Mouse (Mus musculus) lung, postnatal 25 days (tissue): Measurements from ENCODE around the gene Isyna1.
A peak's percentile ranks its signal among the peaks of the same experiment; 100 is the strongest.

Experiments used
- DNase-seq: peaks from one replicate; pipeline ENCODE4 v3.0.0; 2022; ENCODE audit warnings: low spot score

Gene Isyna1

GRCm38 (mm10) chr8:70593961-70594609 lies at the start of gene Isyna1:
Gene Isyna1 (plus strand): TSS chr8:70594373.
- peak; percentile 92 for DNase-seq

- DNase-seq: no peak
These were observed 47.8 kb upstream of the Isyna1 start for GRCm38 (mm10) chr8:70546412-70546811.

DNA sequence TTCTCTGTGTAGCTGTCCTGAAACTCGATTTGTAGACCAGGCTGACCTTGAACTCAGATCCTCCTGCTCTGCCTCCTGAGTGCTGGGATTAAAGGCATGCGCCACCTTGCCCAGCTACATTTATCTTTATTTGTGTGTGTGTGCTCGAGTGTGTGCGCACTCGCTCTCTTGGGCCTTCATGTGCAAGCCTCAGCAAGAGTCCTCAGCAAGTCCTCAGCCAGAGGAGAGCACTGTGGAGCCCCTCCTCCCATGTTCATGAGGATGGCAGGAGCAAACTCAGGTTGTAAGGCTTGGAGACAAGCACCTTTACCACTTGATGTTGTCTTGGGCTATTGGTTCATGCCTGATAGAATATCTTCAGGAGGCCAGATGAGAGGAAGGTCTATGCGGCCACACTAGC lies 46.4 kb upstream of the Isyna1 start:
- DNase-seq: no peak

GRCm38 (mm10) chr8:70549412-70550184 lies 44.6 kb upstream of the Isyna1 start:
- no peak for DNase-seq

DNA sequence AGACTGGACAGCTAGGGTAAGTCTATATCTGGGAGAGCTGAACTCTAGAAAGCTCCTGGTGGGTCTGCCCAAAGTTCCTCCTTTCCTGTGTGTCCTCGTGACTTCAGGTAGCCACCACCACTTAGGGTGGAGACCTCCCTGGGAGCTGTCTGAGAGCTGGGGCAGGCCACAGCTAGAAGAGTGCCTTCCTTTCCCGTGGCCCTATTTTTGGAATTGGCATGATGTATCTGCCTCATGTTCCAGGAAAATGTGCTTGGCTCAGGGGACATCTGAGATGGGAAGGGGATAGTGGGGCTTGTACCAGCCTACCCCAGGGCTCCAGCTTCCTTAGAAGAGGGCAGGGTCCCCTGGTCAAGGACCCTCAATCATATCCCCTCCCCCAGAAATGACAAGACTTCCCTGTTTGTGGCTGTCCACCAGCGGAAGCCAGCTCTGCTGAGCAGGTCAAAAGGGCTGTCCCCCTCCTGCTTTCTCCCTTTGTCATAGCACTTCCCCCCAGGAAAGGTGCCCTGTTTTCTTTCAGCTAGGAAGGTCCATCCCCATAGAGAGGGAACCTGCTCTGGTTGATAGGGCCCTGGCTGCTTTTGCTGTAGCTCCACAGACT lies 42.5 kb upstream of the Isyna1 start:
- DNase-seq: no peak

DNA sequence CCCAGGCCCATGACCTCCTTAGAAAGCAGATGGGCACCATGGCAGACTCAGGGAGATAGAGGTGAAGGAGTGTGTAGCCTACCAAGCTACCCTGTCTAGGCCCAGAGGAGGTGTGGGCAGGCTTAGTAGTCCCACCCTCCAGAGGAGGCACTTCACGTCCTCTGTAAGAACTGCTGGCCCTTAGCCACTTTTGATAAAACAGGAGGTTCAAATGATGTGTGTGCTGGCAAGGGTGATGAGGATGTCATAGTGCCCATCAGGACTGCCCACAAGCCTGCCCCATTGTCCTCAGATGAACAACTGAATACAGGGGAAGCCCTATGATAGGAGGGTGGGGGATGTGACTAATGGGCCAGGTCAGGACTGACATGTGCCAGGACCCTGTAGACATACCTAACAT lies 41.3 kb upstream of the Isyna1 start:
- peak; percentile 64 for DNase-seq

DNA sequence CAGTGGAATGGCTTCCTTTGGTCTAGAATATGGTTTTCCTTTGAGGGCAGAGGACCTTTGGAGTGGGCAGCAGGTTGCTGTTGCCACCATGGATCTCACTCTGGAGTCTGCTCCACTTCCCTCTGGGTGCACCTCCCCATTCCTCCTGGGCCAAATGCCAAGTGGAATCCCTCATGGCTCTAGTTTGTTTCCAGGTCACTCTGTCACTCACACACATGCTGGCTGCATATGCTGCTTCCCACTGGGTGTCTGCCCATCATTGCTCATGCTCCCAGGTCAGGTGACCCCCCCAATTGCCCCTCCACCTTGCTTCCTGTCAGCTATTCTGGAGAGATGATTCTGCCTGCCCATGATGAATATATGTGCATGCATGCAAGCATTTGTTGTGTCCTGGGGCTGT lies 40.4 kb upstream of the Isyna1 start:
- peak; percentile 49 for DNase-seq

GRCm38 (mm10) chr8:70555079-70555747 lies 39.0 kb upstream of the Isyna1 start:
- DNase-seq: no peak

DNA sequence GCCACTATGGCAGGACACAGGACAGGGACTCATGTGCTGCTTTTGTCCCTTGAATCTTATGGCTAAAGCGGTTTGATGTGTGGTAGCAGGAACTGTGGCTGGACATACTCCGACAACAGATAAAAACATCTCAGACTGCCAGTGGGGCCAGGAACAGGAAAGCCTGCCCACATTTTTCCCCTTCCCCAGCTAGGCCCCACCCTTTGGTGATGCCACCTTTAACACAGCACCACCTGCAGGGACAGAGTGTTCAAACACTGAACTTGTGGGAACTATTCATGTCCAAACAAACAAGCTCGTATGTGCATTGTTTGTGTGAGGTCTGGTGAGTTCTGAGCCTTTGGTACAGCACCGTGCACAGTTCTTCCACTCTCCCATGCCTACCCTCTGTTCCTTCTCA lies 35.8 kb upstream of the Isyna1 start:
- DNase-seq: peak; percentile 50

DNA sequence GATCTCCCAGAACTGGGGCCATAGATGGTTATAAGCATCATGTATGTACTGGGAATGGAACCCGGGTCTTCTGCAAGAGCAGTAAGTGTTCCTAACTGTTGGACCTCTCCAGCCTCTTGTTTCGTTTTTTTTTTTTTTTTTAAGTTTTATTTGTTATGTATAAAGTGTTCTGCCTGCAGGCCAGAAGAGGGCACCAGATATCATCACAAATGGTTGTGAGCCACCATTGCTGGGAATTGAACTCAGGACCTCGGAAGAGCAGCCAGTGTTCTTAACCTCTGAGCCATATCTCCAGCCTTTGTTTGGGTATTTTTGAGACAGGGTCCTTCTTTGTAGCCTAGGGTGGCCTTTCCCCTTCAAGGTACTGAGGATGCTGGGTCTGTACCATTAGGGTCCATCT lies 35.2 kb upstream of the Isyna1 start:
- DNase-seq: no peak

- peak; percentile 89 for DNase-seq
These were observed 34.1 kb upstream of the Isyna1 start for GRCm38 (mm10) chr8:70560096-70560495.

DNA sequence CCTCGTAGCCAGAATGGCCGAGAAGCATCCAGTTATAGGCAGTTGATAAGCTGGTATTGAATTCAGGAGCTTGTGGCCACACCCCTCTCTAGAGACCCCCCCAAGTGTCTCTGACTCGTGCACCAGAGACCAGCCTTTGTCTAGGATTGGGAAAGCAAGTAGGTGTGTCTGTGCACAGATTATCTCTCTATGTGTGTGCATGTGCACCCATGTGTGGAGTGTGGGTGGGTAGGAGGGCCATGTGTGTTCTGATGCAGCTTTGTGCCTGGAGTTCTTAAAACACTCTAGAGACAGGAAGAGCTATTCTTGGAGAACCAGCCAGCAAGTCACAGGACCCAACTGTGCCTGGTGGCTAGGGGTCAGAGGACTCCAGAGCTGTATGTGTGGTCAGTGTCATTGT lies 33.6 kb upstream of the Isyna1 start:
- no peak for DNase-seq

DNA sequence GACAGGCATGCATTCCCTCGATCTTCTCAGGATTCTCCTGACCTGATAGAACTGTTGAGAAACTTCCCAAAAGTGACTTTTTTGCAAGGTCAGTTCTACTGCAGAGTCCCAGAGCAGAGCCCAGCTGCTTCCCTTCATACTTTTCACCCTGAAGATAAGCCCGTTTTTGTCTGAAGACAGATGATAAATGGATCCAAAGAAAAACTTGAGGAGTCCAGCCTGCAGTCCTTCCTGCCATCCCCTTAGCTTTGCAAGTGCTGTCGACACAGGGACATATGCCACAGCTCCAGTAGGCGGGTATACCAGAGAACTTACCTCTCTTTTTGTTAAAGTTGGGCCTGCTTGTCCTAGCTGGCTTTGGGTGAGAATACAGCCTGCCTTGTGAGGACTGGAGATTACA lies 32.8 kb upstream of the Isyna1 start:
- no peak for DNase-seq

GRCm38 (mm10) chr8:70561809-70562535 lies 32.2 kb upstream of the Isyna1 start:
- DNase-seq: peak; percentile 87

DNA sequence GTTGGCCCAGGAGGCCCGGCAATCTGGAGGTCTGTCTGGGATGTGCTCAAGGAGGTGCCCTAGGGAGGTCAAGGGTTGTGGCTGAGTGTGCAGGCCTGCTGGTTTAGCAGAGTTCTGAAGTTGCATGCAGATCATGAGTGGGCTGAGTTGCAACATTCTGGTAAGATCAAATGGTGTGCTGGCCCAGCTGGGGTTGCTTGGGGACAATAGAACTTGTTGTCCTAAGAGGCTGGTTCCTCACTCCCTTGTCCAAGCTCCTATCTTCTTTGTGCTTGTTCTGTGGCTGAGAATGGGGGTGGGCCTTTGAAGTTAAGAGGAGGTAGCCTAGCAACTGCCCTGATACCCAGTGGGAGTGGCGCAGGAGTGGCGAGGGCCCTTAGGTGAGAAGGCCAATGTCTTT lies 31.4 kb upstream of the Isyna1 start:
- peak; percentile 90 for DNase-seq

DNA sequence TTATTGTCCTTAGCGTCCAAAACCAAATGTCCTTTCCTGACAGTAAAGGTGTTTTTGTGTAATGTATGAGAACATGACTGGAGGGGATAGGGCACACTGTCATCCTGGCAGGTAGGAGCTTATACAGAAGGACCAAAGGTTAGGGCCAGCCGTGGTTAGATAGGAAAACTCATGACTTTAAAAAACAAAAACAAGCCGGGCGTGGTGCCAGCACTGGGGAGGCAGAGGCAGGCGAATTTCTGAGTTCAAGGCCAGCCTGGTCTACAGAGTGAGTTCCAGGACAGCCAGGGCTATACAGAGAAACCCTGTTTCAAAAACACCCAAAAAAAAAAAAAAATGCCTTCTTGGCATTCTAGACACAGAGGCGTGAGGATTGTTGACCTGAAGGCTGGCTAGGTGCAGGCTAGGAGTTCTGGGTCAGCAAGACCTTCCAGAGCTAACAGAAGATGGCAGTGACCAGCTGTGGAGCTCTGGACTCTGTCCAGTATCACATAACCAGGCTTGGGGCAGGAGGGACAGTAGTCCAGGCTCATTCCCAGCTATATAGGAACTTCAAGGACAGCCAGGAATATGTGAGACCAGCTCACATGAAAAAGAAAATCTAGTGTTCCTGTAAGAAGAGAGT lies 30.3 kb upstream of the Isyna1 start:
- DNase-seq: no peak

DNA sequence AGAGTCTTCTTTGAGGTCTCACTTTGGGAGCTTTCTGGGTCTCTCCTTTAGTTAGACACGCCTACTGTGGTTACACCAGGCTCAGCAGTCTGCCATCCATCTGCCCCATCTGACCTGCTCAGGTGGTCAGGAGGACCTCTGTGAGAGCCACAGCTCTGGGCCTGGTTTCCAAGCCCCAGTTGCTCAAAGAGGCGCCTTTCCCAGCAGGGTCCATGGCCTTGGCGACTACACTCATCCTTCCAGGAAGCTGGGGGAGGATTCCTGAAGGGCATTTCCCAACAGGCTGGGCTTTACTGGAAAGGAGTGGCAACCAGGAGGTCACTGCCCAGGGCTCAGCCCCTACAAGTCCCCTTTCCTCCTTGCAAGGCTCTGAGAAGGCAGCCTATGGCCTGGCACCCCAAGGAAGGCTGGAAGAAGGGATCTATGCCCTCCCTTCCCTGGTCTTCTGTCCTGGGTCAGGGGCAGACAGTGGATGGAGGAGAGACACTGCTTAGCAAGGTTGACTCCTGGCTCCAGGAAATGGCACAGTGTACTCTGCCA lies 29.4 kb upstream of the Isyna1 start:
- no peak for DNase-seq

DNA sequence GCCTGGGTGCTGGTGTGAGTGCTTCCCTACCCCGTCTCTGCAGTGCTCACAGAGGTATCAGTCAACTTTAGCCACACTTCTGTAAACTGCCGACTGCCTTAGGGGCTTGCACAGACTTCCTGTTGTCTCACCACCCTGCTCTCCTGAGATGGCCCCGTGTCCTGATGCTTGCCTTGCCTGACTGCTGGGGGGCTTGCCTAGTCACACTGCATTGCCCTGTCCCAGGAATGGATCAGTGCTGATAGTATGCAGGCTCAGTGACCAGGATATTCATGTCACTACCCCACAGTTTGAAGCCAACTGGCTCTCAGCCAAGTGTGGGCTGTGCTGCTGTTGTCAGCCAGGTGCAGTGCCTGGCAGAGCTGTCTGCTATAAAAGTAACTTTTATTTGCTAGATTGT lies 28.6 kb upstream of the Isyna1 start:
- no peak for DNase-seq

GRCm38 (mm10) chr8:70570360-70570759 lies 23.8 kb upstream of the Isyna1 start:
- DNase-seq: no peak

DNA sequence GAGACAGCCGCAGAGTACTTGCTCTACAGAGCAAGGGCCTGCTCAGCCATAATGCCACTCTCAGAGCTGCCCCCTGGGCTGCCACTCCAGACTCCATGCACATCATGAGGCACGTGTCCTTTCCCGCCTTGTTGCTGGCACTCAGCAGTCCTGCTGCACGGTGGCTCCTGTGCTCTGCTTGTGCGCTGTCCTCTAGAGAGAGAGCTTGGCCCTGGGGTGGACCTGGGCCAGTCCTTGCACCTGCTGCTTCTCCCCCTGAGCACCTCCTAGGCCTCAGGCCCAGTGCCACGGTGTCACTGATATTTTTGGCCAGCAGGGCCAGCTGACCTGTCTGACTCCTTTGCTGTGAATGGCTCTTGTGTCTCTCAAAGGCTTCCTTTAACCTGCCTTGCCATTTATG lies 23.2 kb upstream of the Isyna1 start:
- DNase-seq: no peak

DNA sequence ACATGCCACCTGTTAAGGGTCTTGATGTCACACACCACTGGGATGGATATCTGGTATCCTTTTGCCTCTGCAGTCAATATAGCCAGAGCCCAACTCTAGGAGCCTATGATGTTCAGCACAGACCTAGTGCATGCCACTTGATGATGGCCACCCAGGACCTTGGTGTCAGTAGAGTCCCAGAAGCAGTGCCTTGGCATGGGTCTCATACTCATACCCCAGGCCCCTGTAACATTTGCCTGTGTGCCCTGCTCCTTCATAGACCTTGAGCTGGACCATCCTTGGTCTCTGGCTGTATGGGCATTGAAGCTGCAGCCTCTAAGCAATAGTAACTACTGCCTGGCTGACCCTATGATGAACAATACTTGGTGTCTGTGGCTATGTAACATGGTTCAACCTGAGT lies 19.9 kb upstream of the Isyna1 start:
- DNase-seq: no peak
